Mouse (Mus musculus) embryo, embryonic 9.5 days (tissue): ENCODE data around the gene Rab11fip5.

Source experiments
- DNase-seq: peaks from one replicate; pipeline ENCODE4 v3.0.0-alpha.2; 2017; ENCODE audit errors: extremely low spot score

Rab11fip5 gene

DNA sequence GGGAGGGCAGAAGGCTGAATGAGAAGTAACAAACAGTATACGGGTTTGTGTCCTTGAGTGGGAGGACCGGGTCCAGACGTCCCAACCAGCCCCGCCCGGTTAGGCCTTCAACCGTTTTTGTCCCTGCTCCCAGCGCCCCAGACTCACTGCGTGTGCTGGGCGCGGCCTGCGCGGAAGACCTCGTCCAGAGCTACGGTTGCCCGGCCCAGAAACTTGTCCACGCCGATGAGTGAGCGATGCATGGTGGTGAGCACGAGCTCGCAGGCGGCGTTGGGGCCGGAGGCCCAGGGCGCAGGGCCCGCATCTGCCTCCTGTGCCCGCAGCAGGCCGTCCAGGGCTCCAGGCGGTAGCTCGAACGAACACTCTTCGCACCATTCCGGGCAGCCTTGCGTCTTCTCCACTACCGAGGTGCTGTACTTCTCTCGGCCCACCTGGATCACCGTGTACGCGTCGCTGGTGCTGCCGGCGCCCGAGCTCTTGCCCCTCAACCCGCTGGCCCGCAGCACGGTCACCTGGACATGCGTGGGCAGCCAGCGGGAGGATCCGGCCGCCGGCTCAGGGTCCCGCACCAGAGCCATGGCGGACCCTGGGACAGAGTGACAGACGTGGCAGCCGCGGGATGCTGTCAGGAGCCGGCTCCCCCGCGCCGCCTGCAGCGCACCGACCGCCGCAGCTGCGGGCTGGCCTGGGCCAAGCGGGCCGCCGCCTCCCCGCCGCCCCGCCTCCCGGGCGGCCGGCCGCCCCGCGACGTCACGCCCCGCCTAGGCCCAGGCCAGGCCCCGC lies at the start of gene Rab11fip5:
Gene Rab11fip5, minus strand, starts transcription at position 684 of the 783 bp plus-strand sequence.
- DNase-seq = peak; percentile 24

DNA sequence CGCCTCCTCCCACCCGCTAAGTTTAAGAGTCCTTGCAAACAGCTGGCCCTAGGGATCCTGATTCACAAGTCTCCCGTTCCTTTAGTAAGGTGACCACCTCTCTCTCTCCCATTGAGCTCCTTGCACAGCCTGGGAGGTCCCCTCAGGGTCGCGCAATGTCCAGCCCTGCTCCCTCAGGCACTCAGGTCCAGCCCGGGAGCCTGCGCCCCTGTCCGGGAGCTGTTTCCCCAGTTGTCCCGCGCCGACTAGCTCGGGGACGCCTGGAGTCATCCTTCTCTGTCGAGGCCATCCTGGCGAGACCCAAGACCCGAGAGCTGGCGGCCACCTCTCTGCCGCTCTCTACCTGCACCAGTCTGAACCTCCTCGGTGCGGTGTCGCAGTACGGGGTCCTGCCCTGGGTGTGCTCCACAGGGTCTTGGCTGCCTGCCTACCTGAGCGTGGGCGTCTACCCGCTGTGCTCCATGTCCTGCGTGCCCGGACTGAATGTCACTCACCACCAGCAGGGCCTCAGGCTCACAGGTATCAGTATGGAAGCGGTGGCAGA lies 49.5 kb upstream of the Rab11fip5 start, which contains the start of gene Noto:
Gene Noto, plus strand, starts transcription at position 51 of the 544 bp plus-strand sequence.
- peak; percentile 15 for DNase-seq

DNA sequence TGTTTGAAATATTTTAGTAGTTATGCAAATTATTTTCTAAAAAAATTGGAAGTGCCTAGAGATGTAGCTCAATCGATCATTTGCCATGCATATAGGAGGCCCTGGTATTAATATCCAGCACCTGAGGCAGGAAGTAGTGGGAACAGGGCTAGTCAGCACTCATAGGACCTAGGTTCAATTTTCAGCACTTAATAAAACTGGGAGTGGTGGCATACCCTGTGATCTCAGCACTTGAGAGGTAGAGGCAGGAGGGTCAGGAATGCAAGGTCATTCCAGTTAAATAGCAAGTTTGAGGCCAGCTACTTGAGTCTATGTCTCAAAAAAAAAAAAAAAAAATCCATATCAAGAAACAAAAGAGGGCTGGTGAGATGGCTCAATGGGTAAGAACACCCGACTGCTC lies 44.7 kb upstream of the Rab11fip5 start:
- no peak for DNase-seq

DNA sequence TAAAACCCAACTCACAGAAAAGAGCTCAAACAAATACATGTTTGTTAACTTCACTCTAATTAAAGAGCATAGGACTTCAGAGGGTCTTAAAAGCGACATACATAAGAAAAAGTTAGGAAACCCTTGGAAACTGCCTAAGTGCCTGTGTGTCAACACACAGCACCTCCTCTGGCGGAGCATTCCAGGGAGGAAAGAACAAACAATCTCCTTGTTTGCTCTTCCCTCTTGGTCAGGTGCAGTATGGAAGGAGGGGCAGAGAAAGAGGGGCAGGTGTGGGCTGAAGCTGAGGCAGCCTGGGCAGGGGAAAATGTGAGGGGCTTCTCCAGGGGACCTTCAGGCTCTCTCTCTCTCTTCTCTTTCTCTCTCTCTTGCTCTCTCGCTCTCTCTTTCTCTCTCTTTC lies 41.4 kb upstream of the Rab11fip5 start:
- DNase-seq = no peak

DNA sequence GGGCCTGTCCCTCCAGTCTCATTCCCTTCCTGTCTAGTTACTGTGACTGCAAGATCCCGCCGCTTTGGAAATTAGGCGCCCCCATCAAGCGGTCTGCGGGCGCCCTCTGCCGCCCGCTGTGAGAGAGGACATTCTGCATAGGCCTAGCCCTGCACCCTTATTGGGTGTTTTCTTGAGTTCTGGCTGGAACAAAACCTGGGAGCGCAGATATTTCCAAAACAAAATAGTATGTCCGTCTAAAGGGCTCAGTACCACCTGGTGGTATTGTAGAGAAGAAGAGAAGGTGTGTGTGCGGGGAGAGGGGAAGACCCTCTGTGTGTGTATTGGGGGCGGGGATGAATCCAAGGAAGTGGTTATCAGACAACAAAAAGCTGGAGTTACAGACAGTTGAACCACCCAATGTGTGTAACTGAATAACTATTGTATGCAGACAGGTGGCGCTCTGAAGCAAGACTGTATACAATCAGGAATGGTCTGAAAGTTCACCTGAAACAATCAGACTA lies 36.4 kb upstream of the Rab11fip5 start:
- DNase-seq = peak; percentile 83

DNA sequence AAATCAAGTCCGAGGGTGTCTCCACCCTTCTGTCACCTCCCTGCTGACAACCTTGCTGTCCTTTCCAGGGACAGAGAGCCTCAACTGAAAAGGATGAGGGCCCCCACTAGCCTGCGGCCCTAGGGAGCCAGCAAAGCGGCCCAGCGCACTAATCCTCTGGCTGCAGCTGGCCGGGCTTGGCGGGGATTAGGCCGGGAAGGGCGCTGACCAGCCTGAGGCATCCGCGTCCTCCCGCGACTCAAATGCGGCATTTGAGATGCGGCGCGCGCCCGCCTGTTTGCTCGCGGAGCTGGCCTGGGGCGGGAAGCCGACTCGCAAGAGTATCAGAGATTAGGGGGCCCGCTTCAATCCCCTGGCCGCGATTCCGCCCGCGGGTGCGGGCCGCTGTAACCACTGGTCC lies 34.6 kb upstream of the Rab11fip5 start:
- DNase-seq = no peak

DNA sequence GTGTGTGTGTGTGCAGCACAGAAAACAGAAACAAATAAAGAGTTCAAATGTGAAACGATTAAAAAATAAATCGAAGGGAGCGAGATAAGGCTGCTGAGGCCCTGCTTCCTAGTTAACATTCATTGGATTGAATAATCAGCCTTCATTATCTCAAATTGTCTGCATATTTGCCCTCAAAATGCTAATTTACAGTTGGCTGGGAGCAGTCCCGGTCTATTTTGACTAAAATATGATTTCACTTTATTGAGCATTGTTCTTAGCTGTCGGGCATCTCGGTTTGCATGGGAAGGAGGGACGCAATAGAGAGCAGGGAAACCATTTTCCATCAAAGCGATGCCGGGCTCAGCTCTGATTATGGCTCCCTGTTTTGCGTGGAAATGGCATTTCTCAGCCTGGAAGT lies 28.6 kb upstream of the Rab11fip5 start:
- no peak for DNase-seq

DNA sequence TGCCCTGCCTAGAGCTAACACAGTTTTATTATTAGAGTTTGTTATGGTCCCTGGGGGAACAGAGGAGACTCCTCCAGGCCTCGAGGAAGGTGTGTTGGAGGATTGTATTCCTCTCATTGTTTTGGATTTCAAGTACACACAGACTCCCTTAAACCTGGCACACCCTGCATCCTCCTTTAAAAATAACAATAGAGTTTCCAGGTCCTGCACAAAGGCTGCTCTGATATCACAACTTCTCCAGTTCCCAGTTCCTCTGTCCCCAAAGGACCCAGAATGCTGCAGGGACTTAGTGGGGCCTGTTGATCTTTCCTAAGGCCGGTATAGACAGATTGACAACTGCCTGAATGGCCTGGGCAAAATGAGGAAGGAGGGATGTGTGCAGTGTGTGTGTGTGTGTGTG lies 28.2 kb upstream of the Rab11fip5 start:
- no peak for DNase-seq

DNA sequence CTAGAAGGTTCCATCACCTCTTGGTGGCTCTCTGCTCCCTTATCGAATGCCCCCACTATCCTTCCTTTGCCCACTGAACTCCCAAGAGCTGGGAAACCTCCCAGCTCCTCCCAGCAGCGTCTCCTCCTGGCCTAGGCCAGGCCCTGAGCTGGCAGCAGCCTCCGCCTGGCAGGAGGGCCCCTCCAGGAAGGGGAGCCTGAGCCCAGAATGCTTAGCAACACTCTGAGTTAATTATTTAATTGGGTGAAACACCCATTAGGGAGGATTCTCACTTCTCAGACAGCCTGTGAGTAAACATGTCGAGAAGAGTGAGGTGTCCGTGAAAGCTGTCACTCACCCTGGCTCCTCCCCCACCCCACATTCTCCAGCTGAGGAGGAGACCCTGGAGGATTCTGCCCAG lies 25.3 kb upstream of the Rab11fip5 start:
- no peak for DNase-seq

DNA sequence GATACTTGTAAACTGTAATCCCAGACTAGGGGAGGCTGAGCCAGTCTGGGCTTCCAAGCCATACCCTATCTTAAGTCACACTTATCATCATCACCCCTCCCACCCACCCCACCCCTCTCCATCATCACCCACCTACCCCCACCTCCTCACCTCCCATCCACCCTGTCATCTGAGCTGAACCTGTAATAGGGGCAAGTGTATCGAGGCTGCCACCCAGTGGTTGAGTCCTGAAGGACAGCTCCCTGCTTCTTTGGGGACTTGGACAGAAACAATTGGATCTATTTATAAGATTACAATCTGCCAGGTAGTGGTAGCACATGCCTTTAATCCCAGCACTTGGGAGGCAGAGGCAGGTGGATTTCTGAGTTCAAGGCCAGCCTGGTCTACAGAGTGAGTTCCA lies 22.7 kb upstream of the Rab11fip5 start:
- DNase-seq = no peak

DNA sequence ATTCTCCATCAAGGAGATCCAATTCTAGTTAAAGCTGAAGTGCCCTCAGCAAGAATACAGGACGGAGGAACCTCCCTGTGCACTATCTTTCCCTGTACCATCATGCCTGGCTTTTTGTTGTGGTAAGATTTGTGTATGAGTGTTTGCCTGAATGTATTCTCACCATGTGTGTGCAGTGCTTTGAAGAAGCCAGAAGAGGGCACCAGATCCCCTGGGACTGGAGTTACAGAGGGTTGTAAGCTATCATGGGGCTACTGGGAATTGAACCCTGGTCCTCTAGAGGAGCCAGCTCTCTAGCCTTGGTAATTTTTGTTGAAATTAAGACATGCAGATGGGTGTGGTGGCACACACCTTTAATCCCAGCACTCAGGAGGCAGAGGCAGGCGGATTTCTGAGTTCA lies 20.9 kb upstream of the Rab11fip5 start:
- no peak for DNase-seq

DNA sequence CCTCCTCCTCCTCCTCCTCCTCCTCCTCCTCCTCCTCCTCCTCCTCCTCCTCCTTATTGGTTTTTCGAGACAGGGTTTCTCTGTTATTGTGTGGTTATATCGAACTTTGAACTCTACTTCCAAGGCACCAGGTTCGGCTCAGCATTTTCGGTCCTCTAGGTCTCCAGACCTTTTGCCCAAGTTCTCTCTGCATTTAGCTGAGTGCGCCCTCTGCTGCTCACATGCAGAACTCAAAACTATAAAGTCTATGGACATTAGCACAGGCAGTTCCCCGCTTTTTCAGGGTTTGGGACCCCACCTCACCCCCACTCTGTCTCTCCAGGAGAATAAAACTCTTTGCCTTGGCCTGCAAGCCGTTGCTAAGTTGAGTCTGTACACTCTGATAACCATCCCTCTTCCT lies 17.4 kb upstream of the Rab11fip5 start:
- peak; percentile 51 for DNase-seq

DNA sequence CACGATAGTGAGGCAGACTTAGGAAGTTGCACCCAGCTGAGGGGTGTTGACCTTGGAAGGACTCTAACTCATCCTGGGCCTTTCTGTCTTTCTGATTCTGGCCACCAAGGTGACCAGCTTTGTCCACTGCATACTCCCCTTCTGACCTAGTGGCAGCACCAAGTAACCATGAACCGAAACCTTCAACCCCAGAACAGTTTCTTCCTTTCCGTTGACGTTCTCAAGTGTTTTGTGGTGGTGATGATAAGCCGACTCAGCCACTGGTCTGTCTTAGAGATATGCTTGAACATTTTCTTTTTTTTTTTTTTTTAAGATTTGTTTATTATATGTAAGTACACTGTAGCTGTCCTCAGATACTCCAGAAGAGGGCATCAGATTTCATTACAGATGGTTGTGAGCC lies 14.2 kb upstream of the Rab11fip5 start:
- DNase-seq = no peak

DNA sequence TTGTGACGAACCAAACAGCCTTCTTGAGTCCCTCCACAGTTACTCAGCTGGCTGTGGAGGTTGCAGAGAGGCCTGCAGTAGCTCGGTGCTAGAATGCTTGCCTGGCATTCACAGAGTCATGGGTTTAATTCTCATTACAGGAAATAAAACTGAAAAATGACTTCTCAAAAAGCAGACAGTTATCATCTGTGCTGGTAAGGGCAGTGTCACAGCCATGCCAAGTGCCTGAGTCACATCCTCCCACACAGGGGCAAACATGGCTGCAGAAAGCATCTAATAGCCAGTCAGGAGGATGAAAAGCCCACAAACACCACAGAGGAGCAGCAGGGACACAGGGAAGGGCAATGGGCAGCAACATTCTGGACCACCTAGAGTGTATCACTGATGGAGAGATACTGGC lies 8.4 kb upstream of the Rab11fip5 start:
- no peak for DNase-seq

DNA sequence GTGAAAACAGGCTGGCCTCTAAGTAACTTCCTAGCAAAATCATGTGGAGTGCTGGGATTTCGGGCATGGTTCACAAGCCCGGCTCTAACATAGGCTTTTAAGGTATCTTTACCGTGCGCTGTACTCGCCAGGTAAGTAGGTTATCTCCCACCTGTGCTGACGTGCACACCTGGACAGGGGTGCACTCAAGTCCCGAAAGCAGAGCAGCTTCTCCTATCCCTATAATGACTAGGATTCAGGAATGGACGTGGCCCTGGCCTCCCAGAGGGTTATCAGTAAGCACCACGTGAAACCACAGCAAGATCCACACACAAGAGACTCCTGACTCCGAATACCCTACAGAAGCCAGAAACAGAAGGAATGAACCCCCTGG lies 7.2 kb upstream of the Rab11fip5 start:
- no peak for DNase-seq

DNA sequence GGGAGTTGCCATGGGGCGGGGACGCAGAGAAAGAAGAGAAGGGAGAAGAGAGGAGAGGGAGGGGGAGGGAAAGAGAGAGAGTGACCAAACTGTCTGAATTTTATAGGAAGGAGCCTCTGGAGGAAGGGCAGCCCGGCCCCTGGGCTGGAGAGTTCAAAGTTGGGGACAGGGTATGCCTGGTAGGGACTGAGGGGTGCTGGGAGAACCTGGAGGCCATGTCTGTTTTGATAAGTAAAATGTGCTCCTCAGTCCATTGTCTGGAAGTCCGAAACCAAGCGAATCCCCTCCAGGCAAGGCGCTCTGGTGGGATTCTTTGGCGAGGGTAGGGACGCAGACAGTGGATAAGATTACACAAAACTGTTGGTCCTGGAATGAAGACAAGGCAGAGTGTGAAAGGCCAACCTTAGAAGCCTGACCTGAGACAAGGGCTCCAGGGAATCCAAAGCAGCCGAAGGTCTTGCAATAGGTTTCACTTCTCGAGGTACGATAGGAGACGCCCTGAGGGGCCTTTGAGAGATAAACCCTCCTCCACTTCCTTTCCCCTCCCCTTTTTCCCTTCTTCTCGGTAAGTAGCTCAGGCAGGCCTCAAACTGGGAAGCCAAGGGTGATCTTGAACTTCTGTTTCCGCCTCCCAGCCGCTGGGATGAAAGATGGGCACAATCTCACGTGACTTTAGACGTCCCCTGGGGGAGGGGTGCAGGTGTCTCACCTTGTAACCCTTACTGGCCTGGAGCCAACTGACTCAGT lies 6.6 kb upstream of the Rab11fip5 start:
- peak; percentile 10 for DNase-seq

DNA sequence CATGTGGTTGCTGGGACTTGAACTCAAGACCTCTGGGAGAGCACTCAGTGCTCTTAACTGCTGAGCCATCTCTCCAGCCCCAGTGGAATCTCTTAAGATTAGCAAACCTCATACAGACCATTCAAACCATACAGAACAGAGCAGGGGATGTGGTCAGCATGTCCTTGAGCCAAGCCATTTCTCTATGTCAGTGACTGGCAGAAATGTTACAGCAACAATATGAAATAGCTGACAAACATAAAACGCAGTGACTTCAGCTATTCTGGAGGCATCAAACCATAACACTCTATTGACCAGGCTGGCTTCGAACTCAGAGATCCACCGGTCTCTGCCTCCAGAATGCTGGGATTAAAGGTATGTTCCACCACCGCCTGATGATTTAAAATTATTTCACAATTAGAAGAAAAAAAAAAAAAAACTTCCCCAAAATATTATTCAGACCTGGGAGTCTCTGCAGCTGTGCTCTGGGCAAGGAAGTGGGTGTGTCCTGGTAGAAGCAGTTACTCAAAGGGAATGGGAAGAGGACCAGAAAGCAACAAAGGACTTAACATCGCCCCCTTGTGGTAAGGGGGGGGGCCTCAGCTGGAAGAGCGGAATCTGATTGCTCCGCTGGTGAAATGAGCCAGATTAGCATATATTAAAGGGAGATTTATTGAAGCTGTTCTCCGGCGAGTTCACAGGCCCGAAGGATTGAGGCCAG lies 5.9 kb upstream of the Rab11fip5 start:
- peak; percentile 86 for DNase-seq

DNA sequence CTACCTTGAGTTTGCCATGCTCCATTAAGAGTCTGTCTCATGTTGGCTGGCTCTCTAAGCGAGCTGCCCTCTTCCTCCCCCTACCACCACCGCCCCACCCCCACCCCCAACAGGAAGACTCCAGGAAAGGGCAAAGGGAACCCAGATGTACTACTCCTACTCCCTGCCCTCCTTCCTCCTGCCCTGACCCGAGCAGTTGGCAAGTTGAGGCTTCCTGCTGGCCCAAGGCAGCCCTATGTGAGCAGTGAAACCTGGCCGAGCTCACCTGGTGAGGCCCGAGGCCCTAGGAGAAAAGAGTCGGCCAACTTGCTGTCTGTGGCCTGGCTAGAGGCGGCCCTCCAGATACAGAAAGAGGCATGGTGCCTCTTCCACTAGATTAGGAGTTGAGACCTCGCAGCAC lies 4.2 kb upstream of the Rab11fip5 start:
- no peak for DNase-seq

DNA sequence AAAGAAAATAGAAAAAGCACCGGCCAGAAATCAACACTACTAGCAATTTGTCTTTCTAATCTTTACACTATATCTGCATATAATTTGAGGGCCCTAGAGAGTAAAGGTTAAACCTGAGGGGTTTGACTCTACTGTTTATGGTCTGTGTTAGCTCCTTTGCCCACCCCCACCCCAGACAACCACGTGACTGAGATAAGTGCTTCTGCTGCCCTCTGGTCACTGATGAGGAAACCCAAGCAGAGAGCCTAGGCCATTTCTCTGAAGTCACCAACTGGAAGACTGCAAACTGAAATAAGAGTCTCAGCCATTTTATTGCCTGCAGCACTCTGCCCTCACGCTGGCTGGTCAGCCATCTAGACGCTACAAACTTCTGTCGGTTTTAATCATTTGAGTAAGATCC lies 3.4 kb upstream of the Rab11fip5 start:
- DNase-seq = no peak

DNA sequence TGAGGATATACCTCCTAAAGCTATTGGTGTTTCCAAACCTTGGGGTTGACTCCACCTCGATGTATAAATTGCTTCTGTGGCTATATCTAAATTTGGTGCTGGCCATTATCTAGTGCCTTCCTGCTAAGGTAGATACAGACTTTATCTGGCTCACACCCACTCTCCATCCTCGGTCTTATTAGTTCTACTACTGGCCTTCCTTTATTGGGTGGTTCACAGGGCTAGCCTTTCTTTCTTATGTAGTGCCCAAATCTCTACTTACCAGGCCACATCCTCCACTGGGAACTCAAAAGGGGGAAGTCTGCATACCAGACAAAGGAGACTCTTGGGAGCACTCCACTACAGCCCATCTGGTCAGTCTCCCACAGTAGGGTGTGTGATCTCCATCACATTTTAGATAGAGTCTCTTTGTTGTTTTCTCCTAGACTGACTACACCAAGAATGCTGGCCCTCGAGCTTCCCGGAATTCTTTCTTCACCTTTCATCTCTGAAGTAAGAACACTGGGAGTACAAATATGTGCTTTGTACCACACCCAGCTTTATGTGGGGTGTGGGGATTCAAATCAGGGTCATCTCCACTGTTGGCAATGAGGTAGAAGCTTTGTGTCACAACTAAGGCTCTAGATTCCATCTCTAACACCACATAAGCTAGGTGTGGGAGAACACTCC lies 2.8 kb upstream of the Rab11fip5 start:
- no peak for DNase-seq

DNA sequence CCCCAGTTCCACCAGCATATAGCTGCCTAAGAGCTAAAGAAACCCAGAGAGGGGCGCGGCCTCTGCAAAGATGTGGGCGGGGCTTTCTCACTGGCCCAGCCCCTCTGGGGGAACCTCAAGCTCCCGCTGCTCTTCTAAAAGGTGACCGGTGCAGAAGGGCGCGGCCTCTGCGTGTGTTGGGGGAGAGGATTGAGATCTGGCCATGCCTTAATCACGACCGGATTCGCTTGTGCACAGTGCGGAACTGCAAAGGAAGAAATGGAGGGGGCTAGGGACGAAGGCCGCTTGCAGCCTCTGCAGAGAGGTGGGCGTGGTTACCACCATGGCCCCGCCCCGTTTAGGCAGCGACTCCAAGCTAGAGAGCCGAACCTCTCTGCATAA lies 290 bp upstream of the Rab11fip5 start:
- peak; percentile 98 for DNase-seq
